Mouse (Mus musculus) kidney, postnatal 0 days (tissue): ENCODE results near the gene Ankfn1. TPM values are rescaled to one million over a fixed set of nuclear protein-coding genes. Genes with fewer than 3 reads are reported as not detected.

ENCODE experiments used
- ATAC-seq: fragments of 200-750 bp; cut with Nextera tagmentation; replicated peaks from 2 replicates; pipeline ENCODE4 v1.8.0; 2017; ENCODE audit warnings: low read depth, moderate number of reproducible peaks, moderate TSS enrichment, moderate library complexity; ENCODE audit not compliant: low FRiP score
- DNase-seq: peaks from one replicate; pipeline ENCODE4 v3.0.0-alpha.2; 2016; ENCODE audit warnings: low spot score
- H3K27ac ChIP-seq: fragments of 300-500 bp; sonication (generic); 2 replicates; pipeline ENCODE4 v1.5.1; 2014; ENCODE audit warnings: mild to moderate bottlenecking
- H3K27me3 ChIP-seq: fragments of 300-500 bp; sonication (generic); 2 replicates; pipeline ENCODE4 v1.6.1; 2014; ENCODE audit warnings: low read length, mixed read lengths; ENCODE audit not compliant: insufficient read depth
- H3K36me3 ChIP-seq: fragments of 300-500 bp; sonication (generic); 2 replicates; pipeline ENCODE4 v1.6.1; 2014; ENCODE audit warnings: low read length, mixed read lengths; ENCODE audit not compliant: insufficient read depth
- H3K4me1 ChIP-seq: fragments of 300-500 bp; sonication (generic); replicated peaks from 2 replicates; pipeline ENCODE4 v1.6.1; 2014; ENCODE audit warnings: antibody characterized with exemption, low read length, mixed read lengths; ENCODE audit not compliant: insufficient read depth
- H3K4me2 ChIP-seq: fragments of 300-500 bp; sonication (generic); 2 replicates; pipeline ENCODE4 v1.6.1; 2014; ENCODE audit warnings: mild to moderate bottlenecking, low read length, moderate library complexity, mixed read lengths
- H3K4me3 ChIP-seq: fragments of 300-500 bp; sonication (generic); replicated peaks from 2 replicates; pipeline ENCODE4 v1.5.1; 2014; ENCODE audit warnings: low read depth, low read length
- H3K9ac ChIP-seq: fragments of 300-500 bp; sonication (generic); 2 replicates; pipeline ENCODE4 v1.6.1; 2014; ENCODE audit warnings: low read depth, low read length
- H3K9me3 ChIP-seq: fragments of 300-500 bp; sonication (generic); replicated peaks from 2 replicates; pipeline ENCODE4 v1.6.1; 2016; ENCODE audit warnings: low read length, inconsistent platforms, mixed read lengths
- CTCF ChIP-seq: IDR thresholded peaks from 2 replicates; pipeline ENCODE4 v1.5.1; 2016; ENCODE audit warnings: antibody characterized with exemption, low read depth, mild to moderate bottlenecking, moderate library complexity
- WGBS: fragments of 180-500 bp; shearing (Covaris S2); extraction: QIAGEN DNeasy Blood & Tissue Kit; methylation state at CpG from one replicate; pipeline ENCODE4 v1.1.7; 2014; 5-methylcytosine and 5-hydroxymethylcytosine counted together
- polyA plus RNA-seq: library from polyadenylated mRNA; unstranded; fragments of >200 nt; fragmentation: Nextera tagmentation; extraction: Ambion mirVana; gene quantifications from 2 replicates; pipeline ENCODE4 v1.2.1, GENCODE M21; 2015

Gene Ankfn1
- polyA plus RNA-seq, 1 experiment from 2014 or later = 0.25 TPM

GRCm38 (mm10) chr11:89602966-89603365 lies 174.5 kb downstream of the Ankfn1 start:
- Histone ChIP-seq H3K4me2 (no peak overlapping the region), H3K4me1 (no peaks in the 10 kb centered on the region), H3K27ac (no peak overlapping the region), H3K4me3 (no peak overlapping the region), H3K9ac (no peak overlapping the region), H3K27me3 (no peaks in the 10 kb centered on the region), H3K9me3 (no peaks in the 10 kb centered on the region), H3K36me3 (no peaks in the 10 kb centered on the region)
- WGBS = 84% methylated on average over 5 of the region's 5 CpGs
- ATAC-seq = no peak
- no peak for TF ChIP-seq CTCF
- DNase-seq = no peak

GRCm38 (mm10) chr11:89600921-89601515 lies 176.4 kb downstream of the Ankfn1 start:
- DNase-seq = peak; percentile 5
- no peak for ATAC-seq
- no peak overlapping the region for H3K27ac ChIP-seq
- no peaks in the 10 kb centered on the region for H3K9me3 ChIP-seq
- H3K4me3 ChIP-seq = no peak overlapping the region
- H3K27me3 ChIP-seq = no peaks in the 10 kb centered on the region
- H3K4me1 ChIP-seq = no peaks in the 10 kb centered on the region
- no peaks in the 10 kb centered on the region for H3K36me3 ChIP-seq
- no peak overlapping the region for H3K4me2 ChIP-seq
- no peak overlapping the region for H3K9ac ChIP-seq
- WGBS = 75% methylated on average over 8 of the region's 8 CpGs
- no peak for TF ChIP-seq CTCF

GRCm38 (mm10) chr11:89590273-89590874 lies 187.1 kb downstream of the Ankfn1 start:
- no peak overlapping the region for H3K4me3 ChIP-seq
- no peak for DNase-seq
- H3K36me3 ChIP-seq = no peaks in the 10 kb centered on the region
- H3K4me2 ChIP-seq = no peak overlapping the region
- ATAC-seq = no peak
- no peaks in the 10 kb centered on the region for H3K4me1 ChIP-seq
- 64% methylated on average over 10 of the region's 10 CpGs for WGBS
- H3K27ac ChIP-seq = no peak overlapping the region
- H3K9me3 ChIP-seq = no peaks in the 10 kb centered on the region
- TF ChIP-seq CTCF = no peak
- H3K27me3 ChIP-seq = no peaks in the 10 kb centered on the region
- no peak overlapping the region for H3K9ac ChIP-seq

- H3K27ac ChIP-seq = no peak overlapping the region
- no peaks in the 10 kb centered on the region for H3K4me1 ChIP-seq
- H3K9ac ChIP-seq = no peak overlapping the region
- no peaks in the 10 kb centered on the region for H3K27me3 ChIP-seq
- H3K36me3 ChIP-seq = no peaks in the 10 kb centered on the region
- TF ChIP-seq CTCF = no peak
- WGBS = 76% methylated on average over 2 of the region's 2 CpGs
- H3K9me3 ChIP-seq = no peaks in the 10 kb centered on the region
- ATAC-seq (no peak), DNase-seq (no peak)
- no peak overlapping the region for H3K4me2 ChIP-seq
- no peak overlapping the region for H3K4me3 ChIP-seq
These were observed 191.1 kb downstream of the Ankfn1 start for GRCm38 (mm10) chr11:89586341-89586740.

- no peak for DNase-seq
- no peak for TF ChIP-seq CTCF
- H3K27me3 ChIP-seq = no peaks in the 10 kb centered on the region
- H3K36me3 ChIP-seq = no peaks in the 10 kb centered on the region
- WGBS = 83% methylated on average over 6 of the region's 6 CpGs
- no peak overlapping the region for H3K4me2 ChIP-seq
- no peak for ATAC-seq
- no peaks in the 10 kb centered on the region for H3K9me3 ChIP-seq
- H3K4me1 ChIP-seq = no peaks in the 10 kb centered on the region
- no peak overlapping the region for H3K4me3 ChIP-seq
- no peak overlapping the region for H3K9ac ChIP-seq
- H3K27ac ChIP-seq = no peak overlapping the region
These were observed 197.6 kb downstream of the Ankfn1 start for GRCm38 (mm10) chr11:89579826-89580225.

- no peak overlapping the region for H3K9ac ChIP-seq
- H3K27me3 ChIP-seq = no peaks in the 10 kb centered on the region
- 87% methylated on average over 4 of the region's 4 CpGs for WGBS
- H3K9me3 ChIP-seq = no peaks in the 10 kb centered on the region
- H3K27ac ChIP-seq = no peak overlapping the region
- no peak overlapping the region for H3K4me3 ChIP-seq
- H3K4me2 ChIP-seq = no peak overlapping the region
- TF ChIP-seq CTCF = no peak
- no peak for ATAC-seq
- DNase-seq = no peak
- no peaks in the 10 kb centered on the region for H3K4me1 ChIP-seq
- H3K36me3 ChIP-seq = no peaks in the 10 kb centered on the region
These were observed 198.3 kb downstream of the Ankfn1 start for GRCm38 (mm10) chr11:89579111-89579510.
